Mouse (Mus musculus) urinary bladder, postnatal 14 days (tissue): Measurements from ENCODE around the gene Elfn1.

Source experiments
- DNase-seq: peaks from one replicate; pipeline ENCODE4 v3.0.0; 2021; ENCODE audit warnings: low spot score

Elfn1 gene

GRCm38 (mm10) chr5:140023941-140024500 lies 116.3 kb downstream of the Elfn1 start:
- DNase-seq = peak; percentile 23
